Mouse (Mus musculus): ENCODE data around the gene Pfdn6.

Pfdn6 gene

GRCm38 (mm10) chr17:33930280-33931158, 9.6 kb downstream of the Pfdn6 start:
- peak; percentile 81 for DNase-seq

- DNase-seq: peak; percentile 93
Observed at GRCm38 (mm10) chr17:33929371-33930279, 10.5 kb downstream of the Pfdn6 start, which contains the start of gene Rgl2. Gene Rgl2, plus strand, starts transcription at chr17:33929543.

GRCm38 (mm10) chr17:33928251-33928947, 11.7 kb downstream of the Pfdn6 start:
- peak; percentile 55 for DNase-seq

- DNase-seq: peak; percentile 50
Observed at GRCm38 (mm10) chr17:33926207-33926932, 13.8 kb downstream of the Pfdn6 start.

- peak; percentile 51 for DNase-seq
Observed at GRCm38 (mm10) chr17:33925406-33926116, 14.6 kb downstream of the Pfdn6 start.

GRCm38 (mm10) chr17:33924577-33925283, 15.4 kb downstream of the Pfdn6 start:
- DNase-seq: peak; percentile 40

GRCm38 (mm10) chr17:33921361-33921760, 18.8 kb downstream of the Pfdn6 start:
- peak; percentile 35 for DNase-seq

- peak; percentile 85 for DNase-seq
Observed at GRCm38 (mm10) chr17:33920282-33921097, 19.7 kb downstream of the Pfdn6 start.

- peak; percentile 85 for DNase-seq
Observed at GRCm38 (mm10) chr17:33919351-33920281, 20.5 kb downstream of the Pfdn6 start.

GRCm38 (mm10) chr17:33918293-33919203, 21.6 kb downstream of the Pfdn6 start:
- peak; percentile 72 for DNase-seq

- DNase-seq: peak; percentile 67
Observed at GRCm38 (mm10) chr17:33917656-33918292, 22.4 kb downstream of the Pfdn6 start.

- DNase-seq: peak; percentile 74
Observed at GRCm38 (mm10) chr17:33916847-33917655, 23.1 kb downstream of the Pfdn6 start.

GRCm38 (mm10) chr17:33916294-33916693, 23.8 kb downstream of the Pfdn6 start:
- DNase-seq: peak; percentile 76

- DNase-seq: peak; percentile 99
Observed at GRCm38 (mm10) chr17:33915671-33916250, 24.4 kb downstream of the Pfdn6 start, which contains the start of the genes Tapbp and Zbtb22. Gene Tapbp, plus strand, starts transcription at chr17:33915899. Gene Zbtb22, plus strand, starts transcription at chr17:33915904.

- DNase-seq: peak; percentile 65
Observed at GRCm38 (mm10) chr17:33914969-33915391, 25.2 kb downstream of the Pfdn6 start.
